Mouse (Mus musculus) embryo, embryonic 9.5 days (tissue): ENCODE measurements around the gene Numb.
"Not testable (repeated sequence)": the region's sequence is repeated elsewhere in the genome, so short reads cannot be mapped to it uniquely, and the experiment has no call there.

Experiments
- DNase-seq: peaks from one replicate; pipeline ENCODE4 v3.0.0-alpha.2; 2017; ENCODE audit errors: extremely low spot score

Gene Numb

DNA sequence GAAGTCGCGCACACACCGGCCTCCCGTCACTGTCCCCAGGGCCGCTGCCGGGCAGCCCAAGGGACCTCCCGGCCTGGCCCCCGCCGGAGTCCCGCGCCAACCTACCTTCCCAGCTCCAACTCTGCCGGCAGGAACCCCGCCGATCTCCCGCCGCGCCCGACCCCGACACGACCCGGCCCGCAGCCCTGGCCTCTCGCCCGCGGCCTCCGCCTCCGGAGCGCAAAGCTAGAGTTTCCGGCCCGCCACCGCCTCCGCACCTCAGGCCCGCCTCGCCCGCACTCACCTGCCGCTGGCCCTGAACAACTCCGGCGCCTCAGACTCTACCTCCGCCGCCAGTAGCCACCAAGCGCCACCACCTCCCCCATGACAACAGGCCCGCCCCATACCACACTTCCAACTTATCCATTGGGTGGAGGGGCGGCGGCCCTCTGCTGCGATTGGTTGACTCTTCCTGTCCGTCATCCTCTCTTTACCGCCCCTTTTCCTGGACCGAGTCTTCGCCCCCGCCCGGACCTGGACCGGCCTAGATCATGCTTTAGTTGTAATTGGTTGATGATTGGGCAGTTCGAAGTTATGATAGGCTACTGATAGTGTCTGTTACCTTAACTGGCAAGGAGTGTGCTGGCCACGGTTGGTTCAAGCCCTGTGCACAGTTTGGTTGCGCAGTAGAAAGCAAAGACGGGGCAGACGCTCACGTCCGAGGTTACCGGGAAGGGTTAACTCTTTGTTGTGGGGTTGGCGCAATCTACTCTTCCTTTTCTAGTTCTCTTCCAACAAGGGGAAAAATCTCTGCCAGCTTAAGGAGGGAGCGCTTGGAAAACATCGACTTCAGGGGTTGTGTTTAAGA lies at the start of gene Numb:
Gene Numb (minus strand): TSS at position 400 of the 847 bp plus-strand sequence.
- peak; percentile 98 for DNase-seq

DNA sequence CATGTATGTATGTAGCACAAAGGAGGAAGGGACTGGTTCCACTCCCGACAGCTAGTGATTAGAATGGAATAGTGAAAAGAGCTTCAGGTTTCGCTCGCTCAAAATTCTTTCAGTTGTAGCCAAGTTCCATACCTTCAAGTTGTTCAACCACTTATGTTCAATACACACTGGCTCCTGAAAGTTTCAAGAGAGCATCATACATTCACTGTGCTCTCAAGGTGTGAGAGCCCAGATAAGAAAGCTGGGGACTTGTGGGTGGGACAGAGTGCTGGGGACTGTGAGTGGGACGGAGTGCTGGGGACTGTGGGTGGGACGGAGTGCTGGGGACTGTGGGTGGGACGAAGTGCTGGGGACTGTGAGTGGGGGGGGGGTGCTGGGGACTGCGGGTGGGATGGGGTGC lies 43.5 kb upstream of the Numb start:
- no peak for DNase-seq

DNA sequence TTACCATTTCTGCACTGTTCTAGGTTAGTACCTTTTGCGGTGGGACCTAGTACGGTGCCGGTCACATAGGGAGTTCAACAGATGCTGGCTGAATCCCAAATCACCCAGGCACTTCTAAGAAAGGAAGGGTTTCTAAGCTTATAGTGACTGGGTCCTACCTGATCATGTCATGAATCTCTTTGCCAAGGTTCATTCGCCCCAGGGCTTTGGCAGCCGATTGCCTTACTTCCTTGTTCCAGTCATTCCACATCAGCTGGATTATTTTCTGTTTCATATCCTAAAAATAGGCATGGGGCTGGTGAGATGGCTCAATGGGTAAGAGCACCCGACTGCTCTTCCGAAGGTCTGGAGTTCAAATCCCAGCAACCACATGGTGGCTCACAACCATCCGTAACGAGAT lies 36.5 kb upstream of the Numb start:
- no peak for DNase-seq

DNA sequence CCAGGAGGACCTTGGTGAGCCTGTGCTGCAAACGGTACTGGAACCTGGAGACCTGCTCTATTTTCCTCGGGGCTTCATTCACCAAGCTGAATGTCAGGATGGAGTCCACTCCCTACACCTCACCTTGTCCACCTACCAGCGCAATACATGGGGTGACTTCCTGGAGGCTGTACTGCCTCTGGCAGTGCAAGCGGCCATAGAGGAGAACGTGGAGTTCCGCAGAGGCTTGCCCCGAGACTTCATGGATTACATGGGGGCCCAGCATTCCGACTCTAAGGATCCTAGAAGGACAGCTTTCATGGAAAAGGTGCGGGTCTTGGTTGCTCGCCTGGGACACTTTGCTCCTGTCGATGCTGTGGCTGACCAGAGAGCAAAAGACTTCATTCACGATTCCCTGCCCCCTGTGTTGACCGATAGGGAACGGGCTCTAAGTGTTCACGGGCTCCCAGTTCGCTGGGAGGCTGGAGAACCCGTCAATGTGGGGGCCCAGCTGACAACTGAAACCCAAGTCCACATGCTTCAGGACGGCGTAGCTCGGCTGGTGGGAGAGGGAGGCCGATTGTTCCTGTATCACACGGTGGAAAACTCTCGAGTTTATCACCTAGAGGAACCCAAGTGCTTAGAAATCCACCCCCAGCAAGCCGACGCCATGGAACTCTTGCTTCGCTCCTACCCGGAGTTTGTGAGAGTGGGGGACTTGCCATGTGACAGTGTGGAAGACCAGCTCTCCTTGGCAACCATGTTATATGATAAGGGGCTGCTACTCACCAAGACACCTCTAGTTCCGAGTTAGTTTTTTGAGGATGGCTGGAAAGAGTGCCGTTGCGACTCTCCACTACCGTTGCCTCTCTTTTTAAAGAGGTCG lies 30.2 kb upstream of the Numb start:
- no peak for DNase-seq

DNA sequence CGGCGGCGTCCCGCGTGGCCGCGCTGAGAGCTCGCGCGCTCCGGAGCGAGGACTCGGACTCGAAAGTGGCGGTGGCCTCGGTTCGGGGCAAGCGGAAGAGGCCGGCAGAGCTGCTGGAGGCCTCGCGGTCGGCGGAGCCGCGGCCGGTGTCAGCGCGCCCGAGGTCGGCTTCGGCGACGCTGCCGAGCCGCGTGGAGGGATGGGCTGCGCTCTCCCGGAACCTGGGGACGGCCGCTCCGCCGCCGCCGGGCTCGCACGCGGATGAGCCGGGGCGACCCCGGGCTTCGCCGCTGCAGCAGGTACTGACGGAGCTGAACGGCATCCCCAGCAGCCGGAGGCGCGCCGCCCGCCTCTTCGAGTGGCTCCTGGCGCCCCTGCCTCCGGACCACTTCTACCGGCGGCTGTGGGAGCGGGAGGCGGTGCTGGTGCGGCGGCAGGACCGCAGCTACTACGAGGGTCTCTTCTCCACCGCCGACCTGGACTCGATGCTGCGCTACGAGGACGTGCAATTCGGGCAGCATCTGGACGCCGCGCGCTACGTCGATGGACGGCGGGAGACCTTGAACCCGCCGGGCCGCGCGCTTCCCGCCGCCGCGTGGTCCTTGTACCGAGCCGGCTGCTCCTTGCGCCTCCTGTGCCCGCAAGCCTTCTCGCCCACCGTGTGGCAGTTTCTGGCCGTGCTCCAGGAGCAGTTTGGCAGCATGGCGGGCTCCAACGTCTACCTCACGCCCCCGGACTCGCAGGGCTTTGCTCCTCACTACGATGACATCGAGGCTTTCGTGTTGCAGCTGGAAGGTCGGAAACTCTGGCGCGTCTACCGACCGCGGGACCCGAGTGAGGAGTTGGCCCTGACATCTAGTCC lies 29.3 kb upstream of the Numb start:
- DNase-seq: peak; percentile 57

DNA sequence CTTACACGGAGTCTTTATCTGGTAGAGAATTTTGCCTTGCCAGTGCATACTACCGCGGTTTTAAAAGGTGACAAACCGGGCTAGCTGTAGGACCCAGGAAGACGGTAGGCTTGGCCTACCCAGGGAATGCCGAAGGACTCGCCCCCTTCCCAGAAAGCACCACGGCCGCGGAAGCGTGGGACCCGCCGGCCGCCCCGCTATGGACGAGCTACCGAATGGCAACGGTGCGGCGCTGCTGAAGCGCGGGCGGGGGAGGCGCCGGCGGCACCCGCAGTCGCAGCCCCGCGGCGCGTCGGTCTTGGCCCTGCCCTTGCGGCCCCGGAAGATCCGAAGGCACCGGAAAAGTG lies 28.7 kb upstream of the Numb start, which contains the start of gene Riox1:
Gene Riox1 (plus strand): TSS at position 116 of the 347 bp plus-strand sequence.
- peak; percentile 88 for DNase-seq

DNA sequence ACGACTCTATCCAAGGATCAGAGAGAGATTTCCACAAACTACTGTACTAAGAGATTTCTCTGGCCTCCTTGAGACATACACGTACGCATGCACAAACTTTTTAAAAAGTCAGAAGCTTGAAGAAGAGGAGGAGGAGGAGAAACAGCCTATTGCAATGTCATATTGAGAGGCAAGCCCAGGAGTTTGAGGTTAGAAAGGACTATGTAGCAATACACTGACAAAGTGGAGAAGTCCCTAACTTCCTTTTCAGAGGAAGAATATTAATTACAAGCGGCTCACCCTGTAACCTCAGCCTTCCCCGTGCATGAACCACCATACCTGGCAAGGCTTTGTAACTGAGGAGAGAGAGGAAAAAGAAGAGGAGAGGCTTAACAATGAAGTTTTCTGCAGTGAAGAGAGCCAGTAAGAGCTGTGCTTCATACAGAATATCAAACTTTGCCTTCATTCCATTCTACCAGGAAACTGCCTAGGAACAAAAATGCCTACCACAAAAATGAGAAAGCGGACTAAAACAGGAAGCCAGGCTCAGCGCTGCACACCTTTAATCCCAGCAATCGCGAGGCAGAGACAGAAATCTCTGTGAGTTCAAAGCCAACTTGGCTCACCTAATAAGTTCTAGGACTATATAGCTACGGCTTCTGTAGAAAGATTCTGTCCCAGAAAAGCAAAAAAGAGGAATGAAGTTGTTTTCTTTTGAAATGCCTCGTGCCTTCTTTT lies 28.2 kb upstream of the Numb start:
- no peak for DNase-seq

DNA sequence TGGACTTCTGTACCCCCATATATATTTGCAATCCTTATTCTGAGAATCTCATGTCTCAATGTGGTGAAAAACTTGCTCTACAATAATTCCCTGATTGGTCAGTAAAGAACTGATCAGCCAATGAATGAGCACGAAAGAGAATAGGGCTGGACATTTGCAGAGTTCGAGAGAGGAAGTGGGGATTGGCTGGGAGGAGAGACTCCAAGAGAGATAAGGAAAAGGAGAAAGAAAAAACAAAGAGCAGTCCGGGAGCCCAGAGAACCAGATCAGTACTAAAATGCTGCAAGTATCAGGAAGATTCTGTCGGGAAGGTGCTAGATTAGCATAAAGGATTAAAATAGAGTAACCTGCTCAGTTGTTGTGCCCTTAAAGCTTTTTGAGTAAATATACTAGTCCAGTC lies 27.3 kb upstream of the Numb start:
- DNase-seq: no peak

DNA sequence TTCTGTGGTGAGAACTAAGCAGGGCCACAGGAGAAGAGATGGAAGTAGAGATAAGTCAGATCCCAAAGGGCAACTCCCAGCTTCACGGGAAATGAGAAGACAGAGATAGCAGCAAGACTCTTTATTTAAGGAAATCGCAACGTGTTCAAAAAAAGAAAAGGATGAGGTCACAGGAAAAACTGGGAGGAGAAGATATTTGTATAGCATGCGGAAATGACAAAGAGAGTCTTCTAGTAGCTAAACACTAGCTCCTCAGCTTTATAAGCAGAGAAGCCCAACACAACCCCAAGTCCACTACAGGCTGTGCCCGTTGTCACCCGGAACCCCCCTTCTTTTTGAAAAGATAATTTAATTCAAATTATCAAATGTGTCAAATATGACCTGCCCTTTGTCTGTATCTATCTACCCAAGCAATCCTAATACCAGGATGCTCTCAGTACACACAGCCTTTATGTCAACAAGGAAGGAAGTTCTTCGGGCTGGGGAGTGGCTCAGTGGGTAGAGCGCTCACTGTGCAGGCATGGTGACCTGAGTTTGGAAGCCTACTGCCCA lies 25.6 kb upstream of the Numb start:
- no peak for DNase-seq

DNA sequence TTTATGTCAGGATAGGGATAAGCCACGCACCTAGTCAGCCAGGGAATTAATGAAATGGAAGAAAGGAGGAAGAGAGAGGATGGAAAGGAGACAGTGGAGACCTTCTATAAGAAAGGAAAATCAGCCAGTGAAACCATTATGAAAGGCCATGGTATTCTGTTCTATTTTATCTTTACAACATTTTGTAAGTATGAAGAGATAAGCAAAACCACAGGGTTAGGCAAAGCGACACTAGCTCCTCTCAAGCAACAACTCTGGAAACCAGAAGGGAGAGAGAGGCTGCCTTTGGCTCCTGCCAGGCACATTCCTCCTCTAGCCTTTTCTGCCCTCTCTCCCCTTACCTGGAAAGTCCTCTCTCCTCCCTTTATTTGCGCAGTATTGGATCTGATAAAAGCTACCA lies 20.2 kb upstream of the Numb start:
- no peak for DNase-seq

DNA sequence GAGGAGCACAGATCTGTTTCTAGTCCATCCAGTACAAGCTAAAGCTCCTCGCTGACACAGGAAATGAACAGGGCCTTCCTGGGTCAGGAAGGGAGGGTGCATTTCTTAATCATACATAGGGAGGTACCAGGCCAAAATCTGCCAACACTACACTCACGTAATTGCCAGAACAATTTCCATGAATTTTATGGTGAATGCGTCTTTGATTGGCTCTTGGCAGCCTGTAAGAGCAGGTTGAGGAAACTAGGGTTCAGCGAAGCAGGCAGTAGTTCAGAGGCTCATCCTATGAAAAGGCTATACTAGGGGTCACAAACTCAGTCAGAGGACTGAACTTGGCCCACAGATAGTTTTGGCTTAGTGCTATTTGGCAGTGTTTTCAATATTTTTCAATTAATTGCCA lies 18.3 kb upstream of the Numb start:
- no peak for DNase-seq

DNA sequence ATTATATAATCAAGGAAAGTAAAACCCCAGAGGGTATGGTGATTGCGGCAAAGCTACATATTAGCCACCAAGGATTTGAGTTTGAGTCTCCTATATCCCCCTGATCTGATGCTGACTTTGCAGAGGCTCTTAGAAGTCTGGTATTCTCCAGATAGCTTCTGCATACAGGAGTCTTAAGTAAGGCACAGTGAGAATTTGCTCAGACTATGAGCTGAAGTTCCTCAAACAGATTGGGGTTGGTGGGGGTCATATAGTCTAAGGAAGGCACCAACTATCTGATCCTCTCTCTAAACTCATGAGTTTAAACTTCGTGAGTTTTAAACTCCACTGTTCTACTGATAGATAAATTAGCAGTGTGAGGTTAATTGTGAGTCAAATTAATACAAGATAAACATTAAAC lies 17.6 kb upstream of the Numb start:
- no peak for DNase-seq

DNA sequence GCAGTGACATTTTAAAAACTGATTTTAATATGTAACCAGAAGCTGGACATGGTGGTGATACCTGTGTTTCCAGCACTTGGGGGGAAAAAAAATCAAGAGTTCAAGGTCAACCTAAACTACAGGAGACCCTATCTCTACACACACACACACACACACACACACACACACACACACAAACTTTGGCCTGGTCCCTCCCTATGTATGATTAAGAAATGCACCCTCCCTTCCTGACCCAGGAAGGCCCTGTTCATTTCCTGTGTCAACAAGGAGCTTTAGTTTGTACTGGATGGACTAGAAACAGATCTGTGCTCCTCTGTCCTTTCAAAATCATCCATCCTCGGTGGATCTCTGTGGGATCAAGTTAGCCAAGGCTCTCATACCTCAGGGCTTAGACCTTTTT lies 16.9 kb upstream of the Numb start:
- not testable (repeated sequence) for DNase-seq

DNA sequence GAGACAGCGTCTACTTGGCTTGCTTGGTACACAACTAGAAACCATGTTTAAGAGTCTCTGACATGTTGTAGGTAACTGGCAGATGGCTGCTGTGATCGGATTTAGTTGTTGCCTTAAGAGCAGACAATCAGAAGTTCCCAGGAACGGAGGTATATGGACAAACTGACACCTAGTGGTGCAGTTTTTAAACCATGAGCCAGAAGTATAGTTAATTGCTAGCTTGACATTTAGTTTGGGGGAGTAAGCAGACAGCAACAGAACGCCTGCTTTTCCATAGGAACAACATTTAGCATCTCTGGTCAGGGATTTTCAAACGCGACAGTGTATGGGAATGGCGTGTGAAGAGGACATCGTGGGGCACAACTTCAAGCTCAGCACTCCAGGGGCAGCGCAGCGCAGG lies 15.9 kb upstream of the Numb start:
- DNase-seq: no peak

DNA sequence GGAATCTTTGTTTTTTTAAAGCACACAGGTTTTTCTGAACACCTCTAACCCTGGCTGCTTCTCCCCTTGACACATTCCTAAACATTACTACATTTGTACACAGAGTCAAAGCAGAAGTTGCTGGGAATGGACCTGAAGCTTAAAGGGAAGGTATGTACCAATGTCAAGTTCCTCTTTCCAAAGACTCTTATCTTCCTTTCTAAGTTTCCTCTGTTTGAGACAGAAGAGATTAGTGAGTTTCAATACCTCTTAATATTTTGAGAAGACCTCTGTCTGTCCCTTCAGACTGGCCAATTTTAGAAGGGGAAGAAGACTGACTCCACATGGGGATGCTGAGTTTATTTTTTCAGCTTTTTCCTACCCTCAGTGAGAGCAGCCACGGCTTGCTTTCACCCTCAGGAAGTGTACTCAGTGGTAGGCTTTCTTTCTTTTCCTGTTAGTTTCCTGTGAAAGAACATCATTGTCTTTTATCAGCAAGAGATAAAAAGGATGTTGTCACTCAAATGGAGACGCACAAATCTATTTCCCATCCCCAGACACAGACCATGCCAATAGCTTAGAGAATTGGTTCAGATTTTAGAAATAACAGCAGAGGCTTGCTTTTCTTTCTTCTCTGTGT lies 7.6 kb upstream of the Numb start:
- DNase-seq: no peak

DNA sequence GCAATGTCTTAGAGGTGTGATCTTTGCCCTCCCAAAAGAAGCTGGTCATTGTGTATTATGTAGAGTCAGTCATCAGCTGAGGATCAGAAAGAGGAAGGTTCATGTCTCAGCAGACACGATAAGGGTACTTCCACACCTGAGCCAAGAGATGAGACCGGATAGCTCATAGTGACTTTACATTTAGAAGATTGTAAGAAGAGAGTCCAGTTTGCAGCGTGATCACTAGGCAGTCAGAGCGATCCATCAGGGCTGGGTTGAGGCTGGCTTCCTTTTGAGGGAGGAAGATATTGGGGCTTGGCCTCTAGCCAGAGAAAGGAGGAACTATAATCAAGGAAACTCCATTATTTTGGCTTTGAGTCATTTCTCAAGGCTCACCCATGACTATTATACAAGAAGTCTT lies 6.0 kb upstream of the Numb start:
- DNase-seq: no peak

DNA sequence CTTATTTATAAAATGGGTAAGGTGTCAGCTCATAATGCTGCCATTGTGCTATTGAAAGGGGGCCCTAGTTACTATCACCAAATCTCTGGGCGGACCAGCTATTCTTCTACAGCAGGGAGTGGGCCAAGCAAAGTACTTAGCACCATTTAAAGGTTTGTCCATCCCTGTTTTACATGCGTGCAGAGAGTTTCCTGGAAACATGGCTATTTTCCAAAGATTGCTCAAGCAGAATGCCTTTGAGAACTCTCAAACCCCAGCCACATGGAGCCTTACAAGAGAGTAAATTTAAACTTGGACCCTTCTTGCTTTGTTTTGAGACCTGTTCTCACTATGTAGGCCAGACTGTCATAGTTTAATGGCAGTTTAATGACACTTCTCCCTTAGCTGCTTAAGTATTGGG lies 4.3 kb upstream of the Numb start:
- no peak for DNase-seq

DNA sequence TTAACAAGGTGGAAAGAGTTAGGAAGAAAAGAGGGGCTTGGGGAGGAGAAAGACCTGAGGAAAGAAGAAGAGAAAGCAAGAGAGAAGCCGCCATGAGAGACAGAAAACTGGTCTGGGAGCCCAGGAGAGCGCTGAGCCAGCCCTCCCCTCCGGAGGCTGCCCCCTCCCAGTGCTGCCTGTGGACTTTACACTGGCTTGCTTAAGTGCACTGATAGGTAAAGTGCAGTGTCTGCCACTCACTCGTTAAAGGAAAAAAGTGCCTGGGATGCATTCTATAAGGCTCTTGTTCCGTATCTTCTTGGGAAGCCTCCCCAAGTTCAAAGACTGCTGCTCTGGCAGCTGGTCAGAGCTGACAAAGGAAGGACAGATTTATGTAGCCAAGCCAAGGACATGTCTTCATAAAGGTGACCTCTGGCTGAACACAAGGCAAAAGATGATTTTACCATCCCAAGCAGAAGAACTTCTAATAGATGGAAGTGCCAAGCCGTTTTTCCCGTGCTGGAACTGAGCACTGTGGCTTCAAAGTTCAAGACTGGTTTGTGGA lies 3.5 kb upstream of the Numb start:
- DNase-seq: no peak

DNA sequence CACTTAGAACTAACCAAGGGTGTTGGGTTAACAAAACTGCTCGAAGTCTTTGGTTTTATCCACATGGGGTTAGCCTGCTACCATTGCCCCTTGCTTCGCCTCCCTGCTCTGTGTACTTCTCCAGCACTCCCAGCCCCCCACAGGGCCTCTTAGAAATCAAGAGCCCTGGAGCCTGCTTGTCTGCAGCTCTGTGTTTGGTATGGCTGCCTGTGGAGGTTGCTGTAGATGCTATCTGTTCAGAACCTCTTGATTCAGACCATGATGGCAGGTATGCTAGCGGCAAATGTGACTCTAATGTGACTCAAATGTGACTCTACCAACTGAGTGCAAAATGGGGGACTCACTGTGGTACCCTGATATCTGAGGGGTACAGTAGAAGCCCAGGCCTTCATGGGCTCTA lies 2.6 kb upstream of the Numb start:
- DNase-seq: no peak

DNA sequence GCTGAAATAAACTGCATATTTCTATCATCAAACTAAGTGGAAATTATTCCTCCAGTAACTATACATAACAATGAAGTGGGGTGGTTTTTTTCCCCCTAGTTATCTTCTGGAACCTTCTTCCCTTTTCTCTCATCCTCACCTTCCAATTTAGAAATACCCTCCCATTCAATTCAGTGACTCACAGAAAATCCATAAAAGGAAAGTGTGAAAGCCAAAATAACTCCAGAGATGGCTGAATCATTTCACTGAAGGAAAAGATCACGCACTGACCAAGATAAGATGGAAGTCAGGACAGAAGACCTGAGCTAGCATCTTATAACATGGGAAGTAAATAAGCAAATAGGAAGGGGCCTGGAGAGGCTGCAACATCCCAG lies 1.7 kb upstream of the Numb start:
- no peak for DNase-seq
